Mouse (Mus musculus): Measurements from ENCODE around the gene Ccdc121.

Ccdc121 gene

GRCm38 (mm10) chr1:181511307-181511706 lies at the start of gene Ccdc121:
Gene Ccdc121 (minus strand): TSS chr1:181511451.
- DNase-seq (ENCODE audit: low read depth) = no peak

DNA sequence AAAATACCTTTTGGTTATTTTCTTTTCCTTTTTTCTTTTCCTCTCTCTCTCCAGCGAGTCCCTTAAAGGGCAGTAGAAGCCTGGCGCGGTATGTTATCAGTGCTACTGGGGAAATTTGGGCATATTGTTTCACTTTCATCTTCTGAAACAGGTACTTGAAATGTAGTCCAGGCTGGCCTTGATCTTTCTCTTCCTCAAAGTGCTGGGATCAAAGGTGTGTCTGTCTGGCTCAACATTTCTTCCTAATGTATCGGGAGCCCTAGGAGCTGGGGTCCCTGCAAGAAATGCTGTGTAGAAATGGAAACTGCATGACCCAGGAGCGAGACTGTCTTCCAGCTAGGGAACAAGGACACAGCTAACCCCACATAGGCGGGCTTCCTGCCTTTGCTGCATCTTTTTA lies 49.1 kb upstream of the Ccdc121 start:
- DNase-seq (ENCODE audit: low read depth) = no peak

- no peak for DNase-seq (ENCODE audit: low read depth)
Observed at GRCm38 (mm10) chr1:181559655-181560054, 48.4 kb upstream of the Ccdc121 start.

DNA sequence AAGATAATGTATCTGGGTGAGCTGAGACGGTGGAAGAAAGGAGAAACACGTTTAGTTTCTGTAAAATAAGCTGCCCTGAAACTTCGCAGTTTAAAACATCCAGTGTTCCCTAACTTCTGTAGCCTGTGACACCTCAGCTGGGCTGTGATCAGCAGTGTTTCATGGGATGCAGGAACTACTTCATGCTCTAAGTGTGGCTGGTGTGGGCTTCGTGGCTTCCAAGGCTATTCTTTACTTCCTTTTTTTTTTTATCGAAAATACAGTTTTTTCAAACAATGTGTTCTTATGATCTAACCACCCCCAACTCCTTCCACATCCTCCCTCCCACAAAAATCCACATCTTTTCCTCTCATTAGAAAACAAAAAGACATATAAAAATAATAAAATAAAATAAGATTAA lies 44.2 kb upstream of the Ccdc121 start:
- DNase-seq (ENCODE audit: low read depth) = no peak

DNA sequence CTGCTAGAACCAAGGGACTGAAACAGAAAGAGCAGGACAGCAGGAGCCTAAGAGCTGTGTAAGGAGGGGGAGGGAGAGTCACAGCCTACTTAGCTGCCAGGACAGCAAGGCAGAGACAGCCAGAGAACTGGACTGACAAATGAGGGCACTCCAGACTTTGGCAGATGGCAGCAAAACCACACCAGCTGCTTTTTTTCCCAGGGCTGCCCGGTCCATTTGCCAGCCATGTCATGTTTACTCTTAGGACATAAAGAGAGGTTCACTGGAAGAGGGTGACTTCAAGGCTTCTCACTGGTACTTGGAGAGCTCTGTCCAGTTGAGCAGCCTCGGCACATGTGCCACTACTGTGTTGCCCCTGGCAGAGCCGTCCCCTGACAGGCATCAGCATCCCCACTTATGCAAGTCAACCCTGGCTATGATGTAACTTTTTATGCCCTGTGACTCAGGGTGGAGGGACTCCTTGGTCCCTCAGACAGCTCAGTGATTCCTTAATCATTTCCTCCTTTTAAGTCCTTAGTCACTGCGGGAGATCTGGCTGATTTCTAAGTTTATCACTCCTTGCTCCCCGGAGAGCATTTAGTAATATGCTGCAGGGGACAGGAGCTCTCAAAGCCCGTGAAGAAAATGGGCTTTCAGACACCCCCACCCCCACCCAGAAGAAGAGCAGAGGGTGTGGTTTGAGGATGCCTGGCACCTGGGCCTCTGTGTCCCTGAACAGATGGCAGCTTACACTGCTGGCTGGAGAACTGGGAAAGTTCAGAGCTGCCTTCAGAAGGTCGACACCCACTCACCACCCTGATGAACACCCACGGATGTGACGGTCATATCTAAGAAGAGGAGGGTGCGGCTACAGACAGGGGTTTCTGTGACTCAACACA lies 41.5 kb upstream of the Ccdc121 start:
- DNase-seq (ENCODE audit: low read depth) = no peak

- no peak for DNase-seq (ENCODE audit: low read depth)
Observed at GRCm38 (mm10) chr1:181550826-181551225, 39.6 kb upstream of the Ccdc121 start.

GRCm38 (mm10) chr1:181549987-181550386 lies 38.7 kb upstream of the Ccdc121 start:
- DNase-seq (ENCODE audit: low read depth) = no peak

- peak; percentile 58 for DNase-seq (ENCODE audit: low read depth)
Observed at GRCm38 (mm10) chr1:181545044-181545772, 34.0 kb upstream of the Ccdc121 start.

DNA sequence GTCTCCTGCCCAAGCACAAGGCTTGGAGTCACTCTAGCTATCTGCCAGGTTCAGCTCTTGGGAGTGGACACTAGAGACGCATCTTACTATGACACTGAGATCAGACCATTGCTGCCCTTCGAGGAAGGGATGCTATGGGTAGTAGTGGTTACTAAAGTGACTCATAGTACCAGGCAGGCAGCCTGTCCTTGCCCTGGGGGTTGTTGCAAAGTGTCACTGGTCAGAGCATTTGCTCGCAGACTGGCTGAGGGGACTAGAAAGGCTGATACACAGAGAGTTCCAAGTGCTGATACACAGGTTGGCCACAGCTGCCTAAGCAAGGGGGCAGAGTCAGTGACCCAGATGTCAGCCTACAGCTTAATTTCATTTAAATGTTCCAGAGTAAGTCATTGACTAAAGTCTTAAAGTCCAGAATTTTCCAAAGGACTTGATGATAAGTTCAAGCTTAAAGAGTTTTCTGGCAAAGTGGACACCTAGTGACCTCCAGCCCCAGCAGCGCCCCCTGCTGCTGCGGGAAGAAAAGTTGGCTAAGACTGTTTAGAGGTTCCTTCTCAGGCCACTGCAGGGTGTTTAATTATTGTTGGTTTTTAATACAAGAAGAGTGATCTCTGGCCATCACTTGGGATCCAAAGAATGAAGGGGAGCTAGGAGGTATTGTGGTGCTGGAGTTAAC lies 32.6 kb upstream of the Ccdc121 start:
- DNase-seq (ENCODE audit: low read depth) = no peak

DNA sequence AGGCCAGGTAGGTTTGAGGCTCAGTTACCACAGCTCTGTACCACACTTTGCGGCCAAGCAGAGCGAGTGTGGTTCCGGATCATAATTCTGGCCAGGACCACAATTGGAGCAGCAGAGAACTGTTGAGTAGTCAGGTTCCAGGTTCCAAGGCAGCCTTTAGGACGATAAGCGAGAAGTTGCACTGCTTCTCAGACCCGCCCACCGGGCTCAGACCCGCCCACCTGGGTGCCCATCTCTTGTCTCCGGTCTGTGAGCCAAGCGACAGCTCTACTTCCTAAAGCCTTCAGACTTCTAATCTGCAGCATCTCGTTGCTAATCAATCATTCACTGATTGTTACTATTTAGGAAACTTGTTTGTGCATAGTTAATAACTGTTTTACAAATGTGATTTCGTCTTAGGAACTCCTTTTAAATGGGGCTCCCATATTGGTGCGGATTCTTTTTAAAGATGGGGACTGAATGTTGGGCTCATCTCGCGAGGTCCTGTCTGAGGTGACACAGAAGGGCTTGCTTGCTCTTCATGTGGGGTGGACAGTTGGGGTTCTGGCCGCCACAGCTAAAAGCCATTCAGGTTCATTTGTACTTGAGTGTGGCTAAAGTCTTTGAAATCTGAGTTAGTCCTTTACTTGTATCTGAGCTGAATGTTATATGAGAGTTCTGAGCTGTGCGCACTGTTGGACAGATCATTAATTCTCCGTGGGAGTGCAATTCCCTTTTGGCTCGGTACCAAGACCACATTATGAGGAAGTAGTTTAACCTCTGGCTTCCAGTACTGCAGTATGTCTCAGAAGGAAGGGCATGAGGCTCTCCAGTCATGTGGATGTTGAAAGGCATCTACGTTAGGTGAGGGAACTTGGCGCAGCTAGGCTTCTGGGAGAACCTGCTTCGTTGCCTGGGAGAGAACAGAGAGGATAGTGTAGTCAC lies 28.9 kb upstream of the Ccdc121 start:
- no peak for DNase-seq (ENCODE audit: low read depth)

GRCm38 (mm10) chr1:181537627-181538525 lies 26.6 kb upstream of the Ccdc121 start:
- no peak for DNase-seq (ENCODE audit: low read depth)

DNA sequence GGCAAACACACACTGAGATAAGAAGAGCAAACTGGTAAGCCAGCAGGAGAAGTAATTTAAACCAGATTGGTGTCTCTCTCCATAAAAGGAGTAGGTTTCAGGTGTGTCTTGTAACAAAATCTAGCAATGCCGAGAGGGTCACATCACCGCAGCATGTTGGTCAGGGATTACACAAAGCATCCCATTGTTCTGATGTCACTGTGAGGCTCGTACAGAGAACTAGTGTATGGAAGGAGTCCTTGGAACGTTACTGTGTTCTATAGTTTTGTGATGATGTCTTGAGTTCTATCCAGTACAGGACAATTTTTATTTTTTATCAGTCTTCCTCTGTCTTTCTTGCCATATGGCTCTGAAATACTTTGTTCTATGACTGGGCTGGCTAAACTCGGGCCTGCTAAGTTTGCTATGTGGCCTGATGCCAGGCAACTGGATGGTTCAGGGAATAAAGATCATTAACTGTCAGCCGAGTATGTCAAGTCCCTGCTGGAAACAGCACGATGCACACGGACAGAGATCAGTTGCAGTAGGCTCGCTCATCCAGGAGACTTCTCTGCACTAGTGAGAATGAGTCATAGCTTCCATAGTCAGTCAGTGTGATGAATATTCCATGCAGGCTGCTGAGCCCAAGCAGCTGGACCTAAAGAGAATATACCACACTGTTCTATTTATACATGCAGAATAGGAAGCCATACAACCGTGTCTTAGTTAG lies 24.1 kb upstream of the Ccdc121 start:
- DNase-seq (ENCODE audit: low read depth) = no peak

GRCm38 (mm10) chr1:181529368-181529767 lies 18.1 kb upstream of the Ccdc121 start:
- DNase-seq (ENCODE audit: low read depth) = no peak

DNA sequence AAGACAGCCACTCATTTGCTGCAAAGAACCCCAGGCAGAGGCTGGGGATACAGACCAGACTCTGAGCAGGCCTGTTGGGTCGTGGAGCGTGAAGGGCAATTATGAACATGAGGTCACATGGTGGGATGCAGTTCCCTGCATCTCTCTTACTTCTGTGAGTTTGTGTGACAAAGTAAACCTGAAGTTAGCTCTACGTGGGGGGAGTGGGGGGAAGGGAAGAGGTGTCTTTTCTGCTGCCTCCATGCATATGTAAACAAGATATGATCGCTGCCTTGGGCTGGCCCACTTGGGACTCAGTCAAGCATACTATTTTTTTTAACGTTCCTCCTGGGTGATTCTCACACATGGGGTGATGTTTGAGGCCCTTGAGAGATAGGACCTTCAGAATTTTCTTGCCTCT lies 14.7 kb upstream of the Ccdc121 start:
- no peak for DNase-seq (ENCODE audit: low read depth)

DNA sequence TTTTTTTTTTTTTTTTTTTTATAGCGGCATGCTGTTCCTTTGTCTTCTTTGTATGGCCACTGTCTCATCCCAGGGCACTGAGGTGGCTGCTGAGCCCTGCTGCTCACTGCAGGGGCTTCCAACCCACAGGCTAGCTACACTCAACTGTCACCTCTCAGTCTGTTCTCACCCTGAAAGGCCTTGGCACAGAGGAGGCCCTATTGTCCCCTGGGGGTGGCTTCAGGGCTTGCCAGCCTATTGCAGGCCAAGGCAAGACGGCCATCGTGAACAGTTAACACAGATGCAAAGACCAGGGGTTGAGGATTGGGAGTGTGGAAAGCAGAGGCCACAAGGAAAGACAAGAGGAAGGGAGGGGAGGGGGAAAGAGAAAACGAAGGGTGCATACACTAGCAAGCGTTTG lies 12.6 kb upstream of the Ccdc121 start:
- DNase-seq (ENCODE audit: low read depth) = no peak

DNA sequence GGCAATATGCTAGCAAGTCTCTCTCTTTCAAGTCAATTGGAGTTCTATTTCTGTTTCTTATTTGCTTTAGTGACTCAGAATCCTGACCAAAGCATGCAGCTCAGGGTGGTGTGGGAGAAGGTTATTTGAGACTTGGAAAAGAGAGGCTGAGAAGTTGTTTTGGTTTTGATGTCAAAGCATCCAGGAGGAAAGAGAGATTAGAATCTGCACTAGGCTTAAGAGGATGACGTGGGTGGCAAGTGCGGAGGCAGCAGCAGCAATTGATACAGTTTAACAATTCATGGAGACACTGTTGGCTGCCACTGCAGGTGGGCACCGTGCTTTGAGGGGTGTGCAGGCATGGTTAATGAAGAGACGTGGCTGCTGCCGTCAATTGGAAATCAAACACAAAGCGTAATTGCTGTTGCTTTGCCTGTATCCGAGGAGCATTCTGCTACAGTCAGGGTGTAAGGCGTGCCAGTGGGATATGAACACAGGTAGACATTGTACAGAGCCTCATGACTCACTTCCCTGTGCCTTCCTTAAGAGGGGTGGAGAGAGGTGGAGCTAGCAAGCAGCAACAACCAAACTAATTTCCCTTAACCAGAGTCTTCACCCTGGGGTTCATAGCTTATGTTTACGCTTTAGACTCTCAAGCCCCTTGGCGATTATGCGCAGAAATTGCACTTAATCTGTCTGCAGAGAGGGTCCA lies 10.3 kb upstream of the Ccdc121 start:
- no peak for DNase-seq (ENCODE audit: low read depth)

DNA sequence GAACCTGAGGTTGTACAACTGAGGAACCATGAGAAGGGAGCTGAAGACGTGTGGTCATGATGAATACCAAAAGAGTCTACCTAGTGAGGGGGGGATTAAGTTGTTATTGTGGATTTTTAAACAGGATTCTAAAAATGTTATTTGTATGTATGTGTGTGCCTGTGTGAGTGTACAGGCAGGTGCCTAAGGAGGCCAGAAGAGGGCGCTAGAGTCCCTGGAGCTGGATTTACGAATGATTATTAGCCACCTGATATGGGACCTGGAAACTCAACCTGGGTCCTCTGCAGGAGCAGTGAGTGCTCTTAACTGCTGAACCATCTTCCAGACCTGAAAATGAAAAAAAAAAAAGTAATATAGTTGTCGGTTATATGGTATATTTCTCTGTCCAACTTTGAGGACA lies 7.9 kb upstream of the Ccdc121 start:
- DNase-seq (ENCODE audit: low read depth) = no peak

DNA sequence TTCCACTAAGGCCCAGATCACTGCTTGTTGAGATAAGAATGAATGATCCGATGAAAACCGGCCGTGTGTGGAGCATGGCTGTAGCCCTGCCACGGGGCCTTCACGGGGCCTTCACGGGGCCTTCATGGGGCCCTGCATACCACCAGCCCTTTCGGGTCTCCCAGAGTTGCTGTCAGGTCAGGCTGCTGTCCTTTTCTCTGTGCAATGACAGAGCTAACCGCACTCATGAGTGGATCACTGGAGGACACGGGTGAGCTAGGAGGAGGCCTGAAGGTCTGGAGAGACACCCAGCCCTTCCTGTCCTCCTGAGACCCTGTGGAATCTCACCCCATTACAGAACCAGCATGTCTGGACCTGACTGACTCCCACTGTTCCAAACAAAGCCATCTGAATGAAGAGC lies 6.8 kb upstream of the Ccdc121 start:
- no peak for DNase-seq (ENCODE audit: low read depth)

DNA sequence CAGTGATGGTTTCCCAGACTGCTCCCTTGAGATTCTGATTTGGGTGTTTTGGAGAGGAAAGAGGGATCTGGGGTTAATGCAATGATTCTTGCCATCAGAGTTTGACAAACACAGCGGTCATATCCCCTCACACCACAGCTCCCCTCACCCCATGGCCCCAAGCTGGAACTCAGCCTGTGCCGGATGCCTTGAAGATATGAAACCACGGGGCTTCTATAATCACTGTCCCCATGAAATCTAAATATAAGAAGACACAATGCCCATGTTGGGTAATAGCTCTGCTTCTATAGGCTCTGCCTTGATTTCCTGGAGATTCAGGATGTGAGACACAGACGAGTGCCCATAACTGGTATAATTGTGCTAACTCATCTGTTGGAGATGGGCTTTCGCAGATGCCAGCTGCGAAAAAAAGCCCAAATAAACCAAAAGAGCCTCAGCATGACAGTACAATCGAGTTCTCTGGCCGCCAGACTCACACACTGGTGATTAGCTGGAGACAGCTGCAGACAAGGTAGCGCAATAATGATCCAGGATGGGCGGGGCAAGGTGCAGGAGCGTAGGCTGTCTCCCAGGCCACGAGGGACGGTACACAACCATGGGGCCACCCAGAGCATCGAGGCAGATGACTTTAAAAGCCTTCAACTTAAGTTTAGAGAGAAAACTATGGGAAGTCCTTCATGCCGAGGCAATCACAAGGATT lies 1.3 kb upstream of the Ccdc121 start:
- no peak for DNase-seq (ENCODE audit: low read depth)

All from c-Kit-positive CD71-negative TER-119-negative erythroid progenitor cells, embryonic 14.5 days (primary cell).